Mouse (Mus musculus): Measurements from ENCODE around the gene Cfd.

Cfd gene

DNA sequence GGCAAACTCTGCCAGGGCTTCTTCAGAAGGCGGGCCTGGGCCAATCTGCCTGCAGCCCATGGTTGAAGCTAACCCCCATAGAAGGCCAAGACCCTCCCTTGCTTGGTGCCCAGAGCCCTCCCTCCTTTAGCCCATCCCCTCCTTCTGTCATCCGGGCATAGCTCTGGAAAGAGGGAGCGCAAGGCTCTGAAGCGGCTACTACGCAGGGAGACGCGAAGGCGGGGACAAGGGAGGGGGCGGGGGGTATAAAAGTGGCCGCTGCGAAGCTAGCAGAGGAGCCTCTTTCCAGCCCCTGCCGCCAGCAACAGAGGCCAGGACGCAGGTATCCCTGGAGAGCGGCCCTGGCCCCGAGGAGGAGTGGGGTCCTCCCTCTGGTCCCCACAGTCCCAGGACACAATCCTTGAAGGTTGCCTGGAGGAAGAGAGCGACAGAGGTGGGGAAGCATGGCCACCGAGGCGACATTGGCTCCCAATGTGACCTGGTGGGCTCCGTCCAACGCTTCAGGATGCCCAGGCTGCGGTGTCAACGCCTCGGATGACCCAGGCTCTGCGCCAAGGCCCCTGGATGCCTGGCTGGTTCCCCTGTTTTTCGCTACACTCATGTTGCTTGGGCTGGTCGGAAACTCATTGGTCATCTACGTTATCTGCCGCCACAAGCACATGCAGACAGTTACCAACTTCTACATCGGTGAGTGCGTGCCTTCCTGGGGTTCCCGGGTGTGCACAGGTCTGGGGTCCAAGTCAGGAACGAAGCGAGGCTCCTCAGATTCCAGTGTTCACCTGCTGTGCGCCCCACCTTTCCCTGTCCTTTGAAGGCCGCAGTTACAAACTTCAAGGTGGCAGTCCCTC, 27.8 kb downstream of the Cfd start:
- no peak for DNase-seq (ENCODE audit: low spot score in 2 of 2)

DNA sequence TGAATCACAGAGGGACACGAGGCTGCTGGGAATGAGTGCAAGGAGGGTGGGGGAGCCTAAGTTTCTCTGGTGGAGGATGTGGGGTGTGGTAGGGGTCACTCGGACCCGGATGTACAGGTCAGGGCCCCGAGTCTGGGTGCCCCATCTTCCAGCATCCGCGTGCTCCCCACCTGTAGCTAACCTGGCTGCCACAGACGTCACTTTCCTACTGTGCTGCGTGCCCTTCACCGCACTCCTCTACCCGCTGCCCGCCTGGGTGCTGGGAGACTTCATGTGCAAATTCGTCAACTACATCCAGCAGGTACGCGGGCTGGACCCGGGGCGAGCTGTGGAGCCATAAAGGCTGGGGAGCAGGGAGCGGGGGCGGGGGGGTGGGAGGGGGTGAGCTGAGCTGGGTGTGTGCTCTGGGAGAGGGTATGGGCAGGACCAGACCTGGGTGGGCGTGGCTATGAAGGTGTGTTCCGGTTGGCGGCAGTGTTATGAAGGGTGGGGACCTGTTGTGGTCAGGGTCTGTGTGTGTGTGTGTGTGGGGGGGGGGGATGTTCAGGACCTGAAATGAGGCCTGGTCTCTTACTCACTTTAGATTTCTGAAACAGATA, 28.7 kb downstream of the Cfd start:
- DNase-seq (ENCODE audit: low spot score in 2 of 2), result no peak

DNA sequence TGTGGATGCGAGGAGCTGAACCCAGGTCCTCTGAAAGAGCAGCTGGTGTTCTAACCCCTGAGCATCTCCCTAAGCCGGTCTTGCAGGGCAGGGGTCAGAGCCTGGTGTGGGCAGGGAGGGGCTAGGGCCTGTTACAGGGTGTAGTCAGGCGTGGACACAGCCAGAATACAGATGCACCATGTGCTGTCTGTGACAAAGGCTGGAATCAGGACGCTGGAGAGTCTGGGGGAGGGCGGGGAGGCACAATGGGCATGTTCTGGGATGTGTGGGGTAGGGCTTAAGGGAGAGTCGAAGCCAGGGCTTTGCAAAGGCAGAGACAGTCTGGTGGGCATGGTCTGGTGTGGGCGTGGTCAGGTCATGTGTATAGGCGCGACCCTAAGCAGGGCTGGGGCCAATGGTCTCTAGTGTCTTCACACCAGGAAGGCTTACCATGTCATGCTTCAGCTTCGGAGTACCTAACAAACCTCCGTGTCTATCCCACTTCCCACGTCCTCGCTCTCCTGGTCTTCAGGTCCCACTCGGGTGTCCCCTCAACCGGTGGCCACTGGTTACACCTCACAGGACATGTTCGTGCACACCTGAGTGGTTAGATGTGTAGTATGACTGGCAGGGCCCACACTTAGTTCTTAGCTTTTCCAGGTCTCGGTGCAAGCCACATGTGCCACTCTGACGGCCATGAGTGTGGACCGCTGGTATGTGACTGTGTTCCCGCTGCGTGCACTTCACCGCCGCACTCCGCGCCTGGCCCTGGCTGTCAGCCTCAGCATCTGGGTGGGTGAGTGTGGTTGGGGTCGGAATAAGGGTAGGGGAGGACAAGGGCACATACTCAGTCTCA, 29.6 kb downstream of the Cfd start:
- no peak for DNase-seq (ENCODE audit: low spot score in 2 of 2)

- no peak for DNase-seq (ENCODE audit: low spot score in 2 of 2)
Measured at GRCm38 (mm10) chr10:79920958-79921535, 30.4 kb downstream of the Cfd start, which contains the start of gene R3hdm4. Gene R3hdm4, minus strand, starts transcription at chr10:79921208.

GRCm38 (mm10) chr10:79921572-79921971, 30.9 kb downstream of the Cfd start:
- no peak for DNase-seq (ENCODE audit: low spot score in 2 of 2)

DNA sequence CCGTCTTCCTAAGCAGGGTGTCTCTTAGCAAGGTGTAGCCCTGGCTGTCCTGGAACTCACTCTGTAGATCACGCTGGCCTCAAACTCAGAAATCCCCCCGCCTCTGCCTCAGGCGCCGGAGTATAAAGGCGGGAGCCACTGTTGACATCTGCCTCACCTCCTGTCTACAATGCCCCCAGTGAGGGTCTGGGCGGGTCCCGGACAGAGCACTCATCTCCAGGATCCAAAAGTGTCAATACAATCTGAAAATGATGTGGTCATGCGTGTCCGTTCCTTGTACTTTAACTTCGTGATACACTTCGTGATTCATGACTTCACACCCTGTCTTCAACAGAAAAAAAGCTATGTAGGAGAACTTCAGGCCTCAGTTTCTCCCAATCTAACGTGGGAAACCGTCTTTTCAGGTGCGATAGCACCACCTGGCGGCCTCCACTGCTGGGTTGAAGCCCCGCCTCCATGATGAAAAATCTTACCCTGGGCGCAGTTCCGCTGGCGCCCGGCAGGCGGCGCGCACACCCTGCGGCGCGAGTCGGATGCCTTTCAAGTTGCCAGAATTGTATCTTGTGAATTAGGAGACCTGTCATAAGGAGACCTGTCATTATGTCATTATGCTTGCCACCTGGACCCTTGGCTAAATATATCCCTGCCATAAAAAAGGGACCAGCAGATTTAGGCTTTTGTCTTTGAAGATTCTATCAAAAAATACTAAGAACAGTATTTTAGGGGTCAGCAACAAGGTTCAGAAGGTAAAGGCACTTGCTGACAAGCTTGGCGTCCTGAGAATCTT, 34.5 kb downstream of the Cfd start:
- peak; percentile 89 to 94 for DNase-seq (ENCODE audit: low spot score in 2 of 2)

DNA sequence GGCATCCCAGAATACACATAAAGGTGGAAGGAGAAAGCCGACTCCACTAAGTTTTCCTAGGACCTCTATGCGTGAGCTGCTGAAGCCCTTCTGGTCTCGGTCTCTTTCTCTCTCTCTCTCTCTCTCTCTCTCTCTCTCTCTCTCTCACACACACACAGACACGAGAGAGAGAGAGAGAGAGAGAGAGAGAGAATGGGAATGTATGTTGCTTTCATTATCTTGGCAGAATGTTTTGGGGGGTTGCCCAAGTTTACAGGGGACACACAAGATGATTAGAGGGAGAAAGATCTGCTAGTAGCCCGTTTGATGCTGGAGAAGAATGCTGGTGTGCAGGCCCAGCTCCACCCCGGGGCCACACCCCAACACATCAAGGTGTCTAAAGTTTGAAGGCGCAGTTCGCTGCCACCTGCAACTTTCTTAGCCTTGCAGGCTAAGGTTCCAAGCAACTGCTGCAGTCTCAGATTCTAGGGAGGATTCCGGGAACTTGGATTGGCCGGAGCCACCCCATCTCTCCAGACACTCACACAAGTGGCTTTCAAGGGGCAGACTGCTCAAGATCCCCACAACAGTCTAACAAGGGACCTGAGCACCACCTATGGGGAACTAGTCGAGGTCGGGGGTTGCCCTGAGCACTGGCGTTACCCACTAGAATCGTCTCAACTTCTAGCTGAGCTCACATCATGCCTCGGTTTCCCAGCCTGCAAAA, 35.3 kb downstream of the Cfd start:
- no peak for DNase-seq (ENCODE audit: low spot score in 2 of 2)

DNA sequence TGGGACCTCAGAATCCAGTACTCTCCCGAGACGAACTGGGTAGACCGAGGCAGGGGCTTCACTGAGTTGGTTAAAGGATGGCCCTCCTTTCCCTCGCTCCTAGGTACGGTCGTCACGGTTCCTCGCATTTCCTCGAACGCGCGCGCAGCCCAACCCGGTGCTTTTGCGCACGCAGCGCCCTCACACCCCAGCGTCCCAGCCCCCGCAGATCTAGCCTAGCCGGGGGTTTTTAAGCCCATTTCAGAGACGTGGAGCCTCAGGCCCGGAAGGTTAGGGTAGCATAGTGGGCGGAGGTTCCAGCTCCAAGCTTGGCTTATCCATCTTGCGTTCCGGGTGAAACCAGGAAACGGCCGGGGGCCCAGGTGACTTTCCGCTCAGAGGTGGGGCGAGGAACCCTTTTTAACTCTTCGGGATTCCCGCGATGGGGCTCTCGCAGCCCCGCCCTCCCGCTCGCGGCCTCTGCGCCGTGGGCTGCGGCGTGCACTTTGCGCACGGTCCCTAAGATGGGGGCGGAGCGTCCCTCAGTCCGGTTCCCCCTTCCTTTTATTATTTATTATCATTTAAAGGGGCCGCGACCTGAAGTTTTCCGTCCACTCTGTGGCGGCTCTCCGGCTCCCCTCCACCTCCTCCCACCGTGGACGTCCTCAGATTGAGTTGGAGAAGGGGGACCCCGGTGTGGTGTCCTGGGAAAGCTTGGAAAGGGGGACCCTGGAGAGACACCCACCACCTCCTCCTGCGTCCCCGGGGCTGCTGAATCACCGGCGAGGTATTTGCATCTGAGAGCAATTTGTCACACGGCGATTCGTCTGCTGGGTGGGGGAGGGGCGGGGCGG, 36.1 kb downstream of the Cfd start, which contains the start of gene Arid3a:
TSS of gene Arid3a (plus strand) at position 553 of the 833 bp plus-strand sequence.
- DNase-seq (ENCODE audit: low spot score in 2 of 2), result peak; percentile 81 to 84

DNA sequence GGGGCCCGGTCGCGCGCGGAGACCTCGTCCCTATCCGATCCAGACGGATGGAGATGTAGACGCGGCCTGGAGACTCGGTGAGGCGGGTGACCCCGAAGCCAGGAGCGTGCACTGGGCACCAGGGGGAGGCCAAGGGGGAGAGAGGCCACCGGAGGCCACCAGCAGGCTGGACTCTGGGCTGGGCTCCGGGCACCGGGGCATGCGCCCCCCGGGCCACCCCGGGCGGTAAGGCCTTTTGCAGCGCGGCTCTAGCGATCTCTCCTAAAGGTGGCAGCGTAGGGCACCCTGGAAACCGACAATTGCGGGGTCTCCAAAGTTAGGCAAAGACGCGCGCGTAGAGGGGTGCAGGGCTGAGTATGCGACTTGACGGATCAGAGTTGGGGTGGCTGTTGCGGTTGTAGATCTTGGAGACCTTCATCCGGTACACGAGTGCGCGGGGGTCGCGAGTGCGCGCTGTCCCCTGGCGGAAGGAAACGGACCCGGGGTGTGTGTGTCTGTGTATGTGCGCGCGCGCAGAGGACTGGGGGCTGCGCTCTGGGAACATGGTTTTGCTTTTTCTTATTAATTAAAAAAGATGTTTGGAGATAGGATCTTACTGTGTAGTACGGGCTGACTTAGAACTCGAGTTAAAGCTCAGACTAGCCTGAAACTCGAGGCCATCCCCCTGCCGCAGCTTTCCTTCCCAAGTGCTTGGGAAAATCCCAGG, 36.8 kb downstream of the Cfd start:
- DNase-seq (ENCODE audit: low spot score in 2 of 2), result peak; percentile 33 to 58

DNA sequence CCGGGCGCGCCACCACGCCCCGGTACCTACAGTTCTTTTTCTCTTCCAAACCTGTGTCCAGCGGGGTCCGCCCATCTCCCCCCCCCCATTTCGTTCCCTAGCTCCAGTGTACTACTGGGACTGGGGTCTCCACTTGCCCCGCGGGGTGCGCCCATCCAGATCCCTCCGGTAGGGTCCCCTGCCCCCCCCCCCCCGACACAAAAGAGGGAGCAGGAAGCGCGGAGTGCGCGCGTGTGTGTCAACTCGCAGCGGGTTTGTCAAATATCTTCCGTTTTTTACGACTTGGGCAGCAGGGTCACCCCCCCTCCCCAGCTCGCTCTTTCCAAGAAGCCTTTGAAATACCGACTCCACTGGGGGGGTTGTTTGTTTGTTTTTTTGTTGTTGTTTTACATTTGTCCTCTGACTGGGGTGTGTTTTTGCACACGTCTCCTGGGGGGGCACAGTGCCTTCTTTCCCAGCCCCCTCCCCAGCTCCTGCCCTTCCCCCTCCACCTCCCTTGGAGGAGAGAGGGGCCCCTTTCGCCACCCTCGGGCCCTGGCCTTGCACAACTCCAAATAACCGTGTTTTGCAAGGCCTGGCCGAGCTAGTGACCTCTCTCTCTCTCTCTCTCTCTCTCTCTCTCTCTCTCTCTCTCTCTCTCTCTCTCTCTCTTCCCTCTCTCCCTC, 37.5 kb downstream of the Cfd start:
- no peak for DNase-seq (ENCODE audit: low spot score in 2 of 2)

GRCm38 (mm10) chr10:79928907-79929701, 38.5 kb downstream of the Cfd start:
- no peak for DNase-seq (ENCODE audit: low spot score in 2 of 2)

DNA sequence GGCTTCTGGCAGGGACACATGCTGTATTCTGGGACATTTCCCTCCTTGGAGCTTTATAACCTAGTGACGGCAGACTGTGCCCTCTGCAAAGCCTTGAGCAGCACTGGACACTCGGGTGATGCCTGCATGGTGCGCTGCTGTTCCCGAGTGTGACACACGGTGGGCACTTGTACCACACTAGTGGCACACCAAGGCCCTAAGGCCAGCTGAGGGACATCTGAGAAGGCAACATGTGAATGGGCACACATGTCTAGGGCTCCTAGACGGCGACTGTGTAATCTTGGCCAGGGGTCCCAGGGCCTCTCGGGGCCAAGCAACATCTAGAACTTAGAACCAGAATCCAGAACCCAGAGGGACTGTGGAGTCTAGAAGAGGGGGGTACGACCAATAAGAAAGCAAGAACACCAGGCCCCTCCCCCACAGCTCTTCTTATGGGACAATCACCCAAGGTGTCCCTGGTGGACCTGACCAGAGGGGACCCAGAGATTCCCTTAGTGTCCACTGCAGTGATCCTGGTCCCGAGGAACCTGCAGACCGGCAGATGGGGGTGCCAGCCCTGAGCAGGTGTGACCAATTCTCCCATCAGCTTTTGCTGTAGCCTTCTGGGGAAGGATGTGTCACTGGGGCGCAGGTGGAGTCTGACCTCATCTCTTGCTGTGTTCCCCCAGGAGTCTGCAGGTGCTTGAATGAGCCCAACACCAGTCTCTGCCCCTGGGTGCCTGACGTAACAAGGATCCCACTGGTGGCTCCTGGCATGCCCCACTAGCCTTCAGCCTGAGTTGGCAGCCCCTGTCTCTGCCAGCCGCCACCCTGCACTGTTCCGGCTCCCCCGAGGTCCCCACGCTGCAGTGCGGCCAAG, 39.5 kb downstream of the Cfd start:
- no peak for DNase-seq (ENCODE audit: low spot score in 2 of 2)

- DNase-seq (ENCODE audit: low spot score in 2 of 2), result no peak
Measured at GRCm38 (mm10) chr10:79930826-79931186, 40.2 kb downstream of the Cfd start.

- no peak for DNase-seq (ENCODE audit: low spot score in 2 of 2)
Measured at GRCm38 (mm10) chr10:79931797-79932196, 41.1 kb downstream of the Cfd start.

- DNase-seq (ENCODE audit: low spot score in 2 of 2), result no peak
Measured at GRCm38 (mm10) chr10:79932736-79933135, 42.1 kb downstream of the Cfd start.

GRCm38 (mm10) chr10:79933145-79933679, 42.6 kb downstream of the Cfd start:
- no peak for DNase-seq (ENCODE audit: low spot score in 2 of 2)

Measured in spleen, postnatal 14 days (tissue).